Mouse (Mus musculus) stomach, postnatal 0 days (tissue): Measurements from ENCODE around the gene Grip2.

Experiments
- CTCF ChIP-seq: IDR thresholded peaks from 2 replicates; pipeline ENCODE4 v1.5.1; 2016; ENCODE audit warnings: antibody characterized with exemption, low read depth, mild to moderate bottlenecking, moderate library complexity
- EP300 ChIP-seq: optimal IDR thresholded peaks from 2 replicates; pipeline ENCODE3; 2016; ENCODE audit warnings: antibody characterized with exemption

DNA sequence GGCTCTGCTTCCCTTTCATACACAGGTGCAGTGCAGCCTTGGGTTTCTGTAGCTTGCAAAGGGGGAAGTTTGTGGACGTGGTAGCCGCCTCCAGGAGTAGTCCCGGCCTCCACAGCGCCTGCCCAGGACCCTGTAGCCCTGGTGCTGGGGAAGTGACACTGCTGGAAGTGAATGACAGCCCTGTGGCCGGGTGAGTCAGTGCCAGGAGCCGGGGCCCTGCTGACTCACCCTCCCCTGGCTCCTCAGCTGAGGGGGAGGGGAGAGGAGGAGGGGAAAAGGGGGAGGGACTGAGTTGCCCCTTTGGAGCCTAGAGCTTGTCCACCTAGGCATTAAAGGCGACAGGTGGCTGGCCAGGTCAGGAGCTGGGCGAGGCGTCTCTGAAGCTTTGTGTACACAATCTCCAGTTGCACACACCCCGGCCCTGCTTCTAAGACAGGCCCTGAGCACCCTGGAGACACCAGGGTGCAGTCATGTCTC is 114.2 kb downstream of the Grip2 start:
- no peak for TF ChIP-seq CTCF
- TF ChIP-seq EP300 = no peak
